In genomic region chr11:79001871-79002270, GRCm38 (mm10) we compare ENCODE assay signal across 13 mouse cellular contexts. TPM values are rescaled to one million over a fixed set of nuclear protein-coding genes. Genes with fewer than 3 reads are reported as not detected.
DNase-seq lines count a peak whose midpoint lies in the region; ATAC-seq and TF ChIP-seq lines count a peak whose summit lies in the region.
"Had no signal": no experiment of that assay in that cellular context is flagged by ENCODE, and none has a peak within 500 bp of the region (broad histone marks: within the 10 kb centered on the region; RNA-seq: fewer than 3 reads in every experiment).

No protein-coding gene starts in this region.

- intact Hi-C loops in gastrocnemius, adult 2 months (cut with DNase I), result no loop called here

- no peak for ATAC-seq in kidney, embryonic 16.5 days (ENCODE audit: low FRiP score, low TSS enrichment)
- ATAC-seq in megakaryocyte progenitor cell, adult 5-6 weeks (replicated peaks; ENCODE audit: poor library complexity), result no peak
- ATAC-seq: midbrain, embryonic 15.5 days had no signal

- H3K4me2 ChIP-seq in kidney, embryonic 16.5 days (replicated peaks; ENCODE audit: low read depth, low read length), result no peak overlapping the region
- H3K4me2 ChIP-seq: limb, embryonic 13.5 days; midbrain, embryonic 15.5 days; neural tube, embryonic 12.5 days had no signal

- no peak overlapping the region for H3K4me3 ChIP-seq in gastrocnemius, adult 2 months
- no peak overlapping the region for H3K4me3 ChIP-seq in kidney, embryonic 16.5 days (ENCODE audit: low read length)
- H3K4me3 ChIP-seq: limb, embryonic 13.5 days; midbrain, embryonic 15.5 days; neural tube, embryonic 12.5 days had no signal

- H3K27me3 ChIP-seq in kidney, embryonic 16.5 days (ENCODE audit: insufficient read depth, low read length), result no peaks in the 10 kb centered on the region
- H3K27me3 ChIP-seq: limb, embryonic 13.5 days; midbrain, embryonic 15.5 days; neural tube, embryonic 12.5 days had no signal

- 88% methylated on average over 4 of the region's 4 CpGs for WGBS in kidney, embryonic 16.5 days

- H3K9me3 ChIP-seq in kidney, embryonic 16.5 days (ENCODE audit: low read length), result peaks cover 3% of the 10 kb centered on the region; the same call in 1 of the 2 replicates
- H3K9me3 ChIP-seq: midbrain, embryonic 15.5 days had no signal

- no peak for DNase-seq in gastrocnemius, adult 2 months
- no peak for DNase-seq in gastrocnemius, postnatal 10 days
- DNase-seq in kidney, postnatal 36 days, result no peak
- peak; percentile 30 for DNase-seq in thymus, postnatal 4 days
- no peak for DNase-seq in thymus, postnatal 0 days (ENCODE audit: low spot score)
- DNase-seq in spleen, postnatal 36 days (ENCODE audit: low spot score in 2 of 2), result no peak
- DNase-seq: cerebellum, adult 2 months had no signal

- no peaks in the 10 kb centered on the region for H3K36me3 ChIP-seq in kidney, embryonic 16.5 days (ENCODE audit: insufficient read depth, low read length)
- H3K36me3 ChIP-seq: limb, embryonic 13.5 days; midbrain, embryonic 15.5 days; neural tube, embryonic 12.5 days had no signal

- H3K27ac ChIP-seq in gastrocnemius, adult 2 months, result peak overlapping the region; percentile 68
- H3K27ac ChIP-seq in kidney, embryonic 16.5 days (ENCODE audit: low read length), result peak overlapping the region; percentile 80
- H3K27ac ChIP-seq: macrophage; midbrain, embryonic 15.5 days; neural tube, embryonic 12.5 days had no signal

- H3K4me1 ChIP-seq in kidney, embryonic 16.5 days (ENCODE audit: insufficient read depth, low read length), result peaks cover 23% of the 10 kb centered on the region
- H3K4me1 ChIP-seq: midbrain, embryonic 15.5 days; neural tube, embryonic 12.5 days had no signal

- TF ChIP-seq CTCF in gastrocnemius, adult 2 months (IDR thresholded peaks at IDR 0.05), result no peak

- H3K9ac ChIP-seq in kidney, embryonic 16.5 days (replicated peaks; ENCODE audit: low read length), result no peak overlapping the region
- H3K9ac ChIP-seq: limb, embryonic 13.5 days; midbrain, embryonic 15.5 days; neural tube, embryonic 12.5 days had no signal

RNA-seq across cellular contexts. Expression of gene Lgals9, which starts 17.1 kb away (rescaled TPM):
- total RNA-seq in gastrocnemius, adult 2 months (2021), result 10 to 100 TPM in 1 of 2 experiments, 1 to 10 TPM in 1; 6.6 to 10.1 TPM
- 10 to 100 TPM; 21.6 to 25.8 TPM for total RNA-seq in gastrocnemius, postnatal 10 days (2021)
- 52.5 and 59.5 TPM in 2 replicates for polyA plus RNA-seq in kidney, embryonic 16.5 days (2015; fragmentation: Nextera tagmentation; extraction: Ambion mirVana)
- 421 and 488 TPM in 2 replicates for polyA plus RNA-seq in thymus, postnatal 0 days (2015; fragmentation: Nextera tagmentation; extraction: Ambion mirVana)
- total RNA-seq in megakaryocyte progenitor cell, adult 5-6 weeks (2015), result 374 and 478 TPM in 2 replicates
- total RNA-seq in megakaryocyte progenitor cell, adult 5-6 weeks (2017), result 73.6 and 82.8 TPM in 2 replicates
